Mouse (Mus musculus) cerebellum, adult 2 months (tissue): ENCODE measurements at regions not wholly inside any gene's neighbourhood (a gene's known extent, or its start where the extent isn't known, plus 50 kb on each side); places are given as distances from the start of the nearest gene placed in this dataset.

Experiments used
- DNase-seq, 2 experiments: peaks; one replicate each; pipeline ENCODE4 v3.0.0; 2021
- H3K27ac ChIP-seq: fragments of 200-500 bp; 2 replicates; pipeline ENCODE4 v1.5.1; 2012; ENCODE audit warnings: low read length, control low read depth, inconsistent platforms; ENCODE audit not compliant: insufficient read depth
- H3K27me3 ChIP-seq: fragments of 200-500 bp; 2 replicates; pipeline ENCODE4 v1.6.1; 2012; ENCODE audit warnings: inconsistent platforms, mild to moderate bottlenecking, low read length, moderate library complexity; ENCODE audit not compliant: control insufficient read depth, insufficient read depth
- H3K4me1 ChIP-seq: fragments of 200-500 bp; 2 replicates; pipeline ENCODE4 v1.6.1; 2011; ENCODE audit warnings: low read length; ENCODE audit not compliant: control insufficient read depth, insufficient read depth
- H3K4me3 ChIP-seq: fragments of 200-500 bp; replicated peaks from 2 replicates; pipeline ENCODE3; 2011; ENCODE audit warnings: mild to moderate bottlenecking, low read depth, low read length, control low read depth; ENCODE audit not compliant: insufficient read depth
- CTCF ChIP-seq: fragments of 200-500 bp; IDR thresholded peaks from 2 replicates; pipeline ENCODE4 v1.5.1; 2011; ENCODE audit warnings: low read depth, mild to moderate bottlenecking, control low read depth, low read length, moderate library complexity, borderline replicate concordance; ENCODE audit not compliant: insufficient read depth
- POLR2A ChIP-seq: fragments of 200-500 bp; IDR thresholded peaks from 2 replicates; pipeline ENCODE4 v1.6.1; 2011; ENCODE audit warnings: low read length, control low read depth, borderline replicate concordance; ENCODE audit not compliant: insufficient read depth
- WGBS: fragments of 180-500 bp; shearing (Covaris S2); methylation state at CpG from one replicate; pipeline ENCODE4 v1.1.7; 2018; 5-methylcytosine and 5-hydroxymethylcytosine counted together

DNA sequence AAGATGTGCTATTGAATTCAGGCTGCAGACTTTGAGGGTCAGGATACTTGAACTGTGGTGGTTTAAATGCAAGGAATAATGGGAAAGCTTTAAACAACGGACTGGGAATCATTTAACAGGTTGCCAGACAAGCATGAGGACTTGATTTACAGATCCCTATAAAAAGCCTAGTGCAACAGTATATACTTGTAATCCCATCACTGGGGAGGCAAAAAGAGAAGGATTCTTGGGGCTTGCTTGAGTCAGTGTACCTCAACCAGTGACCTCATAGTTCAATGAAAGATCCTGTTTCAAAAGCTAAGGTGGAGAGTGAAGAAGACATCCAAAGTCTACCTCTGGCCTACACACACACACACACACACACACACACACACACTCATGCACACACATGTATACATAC is 99.8 kb downstream of the Lrrn1 start:
- DNase-seq = no peak
- H3K27me3 ChIP-seq = no peaks in the 10 kb centered on the region
- no peak overlapping the region for H3K4me3 ChIP-seq
- no peak overlapping the region for H3K27ac ChIP-seq
- WGBS = 84% methylated on average over 1 of the region's 1 CpGs
- no peak for TF ChIP-seq POLR2A
- H3K4me1 ChIP-seq = no peaks in the 10 kb centered on the region

DNA sequence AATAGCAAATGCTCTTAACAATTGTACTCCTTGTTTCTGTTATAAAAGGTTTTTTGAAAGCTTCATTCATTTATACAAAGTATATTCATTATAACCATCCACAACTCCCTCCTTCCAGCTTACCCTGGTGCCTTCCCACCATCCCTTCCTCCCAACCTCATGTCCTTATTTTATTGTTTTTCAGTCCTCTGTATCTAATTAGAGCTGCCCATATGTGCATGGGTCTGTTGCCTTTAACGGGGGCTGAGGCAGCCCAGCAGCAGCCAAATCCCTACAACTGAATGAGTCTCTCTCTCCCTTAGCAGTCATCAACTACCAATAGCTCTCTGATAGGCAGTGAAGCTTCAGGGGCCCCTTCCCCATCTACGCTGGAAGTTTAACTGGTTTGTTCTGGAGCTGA is 116.2 kb downstream of the Lrrn1 start:
- TF ChIP-seq POLR2A (no peak), CTCF (no peak)
- Histone ChIP-seq H3K4me3 (no peak overlapping the region), H3K27me3 (no peaks in the 10 kb centered on the region), H3K27ac (no peak overlapping the region), H3K4me1 (no peaks in the 10 kb centered on the region)
- no peak for DNase-seq
- 59% methylated on average over 2 of the region's 2 CpGs for WGBS

DNA sequence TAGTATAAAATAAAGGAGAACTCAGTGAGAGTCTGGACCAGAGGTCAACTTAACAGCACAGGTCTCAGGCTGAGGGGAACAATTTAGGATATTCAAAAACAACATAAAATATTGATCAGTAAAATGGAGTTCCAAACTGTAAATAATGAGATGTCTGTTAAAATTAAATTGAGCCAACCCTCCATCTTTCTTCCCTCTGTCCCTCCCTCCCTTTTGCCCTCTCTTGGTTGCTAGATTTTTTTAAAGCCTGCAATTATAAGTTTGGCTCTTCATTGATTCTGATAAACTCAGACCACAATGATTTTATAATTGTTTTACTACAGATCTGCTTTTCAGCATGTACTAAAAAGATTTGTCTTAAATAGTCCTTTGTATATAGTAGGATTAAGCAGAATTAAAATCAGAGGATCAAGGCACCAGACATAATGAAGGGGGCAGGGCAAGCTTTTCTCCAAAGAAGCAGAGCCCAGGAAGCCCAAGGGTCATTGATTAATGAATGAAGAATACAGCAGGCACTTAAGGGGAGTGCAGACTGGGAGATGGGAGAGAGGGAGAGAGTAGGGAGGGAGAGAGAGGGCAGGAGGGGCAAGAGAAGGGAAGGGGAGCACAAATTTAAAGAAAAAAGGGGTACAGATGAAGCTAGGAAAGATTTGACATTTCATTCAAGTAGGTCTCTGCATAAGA is 124.4 kb downstream of the Lrrn1 start:
- H3K4me3 ChIP-seq = no peak overlapping the region
- no peak overlapping the region for H3K27ac ChIP-seq
- no peak for DNase-seq
- TF ChIP-seq CTCF (no peak), POLR2A (no peak)
- H3K4me1 ChIP-seq = no peaks in the 10 kb centered on the region
- H3K27me3 ChIP-seq = no peaks in the 10 kb centered on the region

DNA sequence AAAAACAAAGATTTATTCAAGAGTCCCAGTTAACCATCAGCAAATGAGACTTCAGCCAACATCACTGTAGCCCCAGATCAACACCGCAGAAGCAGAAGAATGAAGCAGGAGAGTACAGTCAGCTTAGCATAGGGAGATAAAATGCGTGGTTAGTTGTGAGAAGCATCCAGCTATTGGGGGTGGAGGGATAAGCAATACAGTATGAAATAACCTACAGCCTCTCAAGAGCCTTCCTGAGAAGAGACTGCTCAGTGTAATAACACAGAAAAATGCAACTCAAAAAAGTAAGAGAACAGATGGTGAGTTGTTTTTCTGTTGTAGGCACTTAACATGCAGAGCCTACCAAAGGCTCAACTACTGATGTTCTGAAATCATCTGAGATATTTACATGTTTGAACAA is 128.2 kb downstream of the Lrrn1 start:
- WGBS = 89% methylated on average over 2 of the region's 2 CpGs
- H3K27me3 ChIP-seq = no peaks in the 10 kb centered on the region
- H3K4me1 ChIP-seq = no peaks in the 10 kb centered on the region
- no peak for TF ChIP-seq CTCF
- TF ChIP-seq POLR2A = no peak
- no peak overlapping the region for H3K4me3 ChIP-seq
- H3K27ac ChIP-seq = no peak overlapping the region
- DNase-seq = no peak

DNA sequence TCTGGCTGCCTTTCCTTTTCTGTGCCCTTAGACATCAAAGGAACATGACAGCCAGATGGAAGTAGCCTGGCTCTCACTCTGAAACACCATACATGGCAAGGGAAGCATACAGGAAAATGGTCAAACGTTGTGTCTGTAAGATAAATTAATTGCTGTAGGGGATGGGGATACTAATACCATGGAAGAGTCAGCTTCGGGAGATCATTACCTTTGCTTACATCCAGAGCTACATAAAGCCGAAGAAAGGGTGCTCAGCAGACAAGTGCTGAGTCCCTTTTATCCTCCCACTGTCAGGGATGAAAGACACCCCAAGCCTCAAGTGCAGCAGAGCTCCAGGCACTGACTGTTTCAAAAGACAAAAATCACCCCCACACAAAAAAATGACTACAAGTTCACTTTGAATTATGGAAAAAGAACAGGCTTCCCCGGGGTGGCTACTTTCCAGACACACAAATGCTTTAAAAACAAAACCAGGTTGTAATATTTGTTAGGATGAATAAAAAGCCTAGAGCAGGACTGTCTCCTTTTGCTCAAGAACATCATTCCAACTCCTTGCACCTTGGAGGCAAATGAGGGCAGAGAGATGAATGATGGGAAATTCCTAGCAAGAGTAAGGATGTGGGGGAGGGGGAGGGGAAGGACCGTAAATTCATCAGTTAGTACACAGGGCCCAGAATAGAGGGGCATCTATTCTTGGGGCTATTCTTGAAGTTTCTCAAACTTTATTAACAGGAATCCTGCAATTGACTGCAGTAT is 131.6 kb downstream of the Lrrn1 start:
- Histone ChIP-seq H3K27me3 (no peaks in the 10 kb centered on the region), H3K27ac (no peak overlapping the region), H3K4me1 (no peaks in the 10 kb centered on the region), H3K4me3 (no peak overlapping the region)
- no peak for TF ChIP-seq CTCF
- TF ChIP-seq POLR2A = no peak
- 66% methylated on average over 5 of the region's 5 CpGs for WGBS
- DNase-seq = no peak

DNA sequence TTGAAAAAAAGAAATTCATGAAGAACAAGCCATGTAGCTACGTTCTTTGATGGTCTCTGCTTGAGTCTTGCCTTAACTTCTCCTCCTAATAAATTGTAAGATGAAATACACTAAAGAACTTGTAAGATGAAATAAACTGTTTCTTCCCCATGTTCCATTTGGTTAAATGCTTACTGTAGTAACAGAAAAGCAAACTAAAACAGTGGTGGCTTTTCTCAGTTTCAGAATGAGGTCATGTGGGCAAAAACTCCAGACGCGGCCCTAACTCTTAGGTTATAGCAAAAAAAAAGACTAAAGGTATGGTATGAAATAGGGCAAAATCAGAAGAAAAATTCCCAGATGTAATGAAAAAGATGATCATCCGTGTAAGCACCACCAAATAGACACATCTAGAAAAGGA is 169.7 kb downstream of the Lrrn1 start:
- 92% methylated on average over 4 of the region's 4 CpGs for WGBS
- Histone ChIP-seq H3K4me1 (no peaks in the 10 kb centered on the region), H3K4me3 (no peak overlapping the region), H3K27me3 (no peaks in the 10 kb centered on the region), H3K27ac (no peak overlapping the region)
- DNase-seq = no peak
- no peak for TF ChIP-seq CTCF
- no peak for TF ChIP-seq POLR2A

DNA sequence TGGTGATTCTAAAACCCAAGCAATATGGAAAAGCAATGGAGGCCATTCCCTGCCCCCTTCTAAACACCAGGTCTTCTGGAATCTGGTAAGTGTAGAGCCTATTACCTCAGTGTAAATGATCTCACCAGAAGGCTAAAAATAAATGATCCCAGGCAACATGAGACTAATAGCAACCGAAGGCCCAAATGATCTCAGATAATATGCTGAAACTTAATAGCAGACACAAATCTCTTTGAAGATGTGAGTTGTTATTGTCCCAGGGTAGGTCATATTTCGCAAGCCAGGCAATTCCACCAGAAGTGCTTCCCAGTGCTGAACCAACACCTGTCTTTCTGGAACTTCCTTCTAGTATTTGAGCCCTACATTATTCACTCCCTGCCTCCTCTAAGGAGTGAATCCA is 178.6 kb downstream of the Lrrn1 start:
- Histone ChIP-seq H3K27me3 (no peaks in the 10 kb centered on the region; the same call in 1 of the 2 replicates), H3K27ac (no peak overlapping the region), H3K4me3 (no peak overlapping the region), H3K4me1 (no peaks in the 10 kb centered on the region)
- TF ChIP-seq CTCF (no peak), POLR2A (no peak)
- 88% methylated on average over 2 of the region's 2 CpGs for WGBS
- DNase-seq = no peak

DNA sequence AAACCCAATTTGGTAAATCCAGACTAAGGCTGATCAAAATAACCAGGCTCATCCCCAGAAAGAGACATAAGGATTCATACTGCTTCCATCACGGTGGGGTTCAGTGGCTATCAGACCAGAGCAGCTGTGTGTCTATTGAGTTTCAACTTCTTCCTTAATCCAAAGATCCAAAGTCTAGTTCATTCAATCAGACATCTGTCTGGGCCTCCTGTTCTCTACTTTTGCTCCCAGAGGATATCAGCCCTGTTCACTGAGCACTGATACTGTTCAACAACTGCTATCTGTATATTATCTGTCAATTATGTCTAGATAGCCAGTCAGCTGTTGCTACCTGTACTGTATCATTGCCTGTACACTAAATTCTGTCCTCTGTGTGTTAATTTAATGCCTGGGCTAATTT is 179.0 kb downstream of the Lrrn1 start:
- TF ChIP-seq CTCF (no peak), POLR2A (no peak)
- no peak overlapping the region for H3K4me3 ChIP-seq
- H3K27me3 ChIP-seq = no peaks in the 10 kb centered on the region; the same call in 1 of the 2 replicates
- no peaks in the 10 kb centered on the region for H3K4me1 ChIP-seq
- no peak overlapping the region for H3K27ac ChIP-seq
- 61% methylated on average over 1 of the region's 1 CpGs for WGBS
- DNase-seq = no peak

DNA sequence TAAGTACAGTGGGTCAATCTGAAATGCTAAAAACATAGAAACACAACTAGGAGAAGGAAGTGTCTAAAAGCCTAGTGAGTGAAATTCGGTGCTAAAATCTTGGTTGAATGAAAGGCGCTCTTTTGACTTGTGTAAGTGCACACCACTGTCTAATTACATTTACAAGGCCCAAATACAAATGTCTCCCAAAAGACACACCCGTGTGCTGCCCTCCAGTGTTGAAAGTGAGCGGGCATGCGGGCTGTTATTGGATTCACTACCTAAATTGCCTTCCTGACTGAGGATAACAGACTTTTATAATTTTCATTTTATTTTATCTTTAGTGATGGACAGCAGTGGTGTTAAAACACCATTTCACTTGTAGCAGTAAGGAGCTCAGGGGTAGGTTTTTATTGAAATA is 180.8 kb downstream of the Lrrn1 start:
- Histone ChIP-seq H3K4me3 (no peak overlapping the region), H3K27ac (no peak overlapping the region), H3K4me1 (no peaks in the 10 kb centered on the region), H3K27me3 (no peaks in the 10 kb centered on the region; the same call in 1 of the 2 replicates)
- TF ChIP-seq CTCF = peak; percentile 62; the same call in 1 of the 2 replicates
- no peak for TF ChIP-seq POLR2A
- WGBS = 77% methylated on average over 5 of the region's 5 CpGs
- DNase-seq = peak; percentile 27 to 32
